Mouse (Mus musculus) kidney, adult 11 months (tissue): Measurements from ENCODE around the gene Tctn1.
A peak's percentile ranks its signal among the peaks of the same experiment; 100 is the strongest.

Source experiments
- DNase-seq: peaks from one replicate; pipeline ENCODE4 v3.0.0; 2022

Tctn1 gene

GRCm38 (mm10) chr5:122285029-122285766, 20.9 kb upstream of the Tctn1 start:
- DNase-seq, result peak; percentile 57

DNA sequence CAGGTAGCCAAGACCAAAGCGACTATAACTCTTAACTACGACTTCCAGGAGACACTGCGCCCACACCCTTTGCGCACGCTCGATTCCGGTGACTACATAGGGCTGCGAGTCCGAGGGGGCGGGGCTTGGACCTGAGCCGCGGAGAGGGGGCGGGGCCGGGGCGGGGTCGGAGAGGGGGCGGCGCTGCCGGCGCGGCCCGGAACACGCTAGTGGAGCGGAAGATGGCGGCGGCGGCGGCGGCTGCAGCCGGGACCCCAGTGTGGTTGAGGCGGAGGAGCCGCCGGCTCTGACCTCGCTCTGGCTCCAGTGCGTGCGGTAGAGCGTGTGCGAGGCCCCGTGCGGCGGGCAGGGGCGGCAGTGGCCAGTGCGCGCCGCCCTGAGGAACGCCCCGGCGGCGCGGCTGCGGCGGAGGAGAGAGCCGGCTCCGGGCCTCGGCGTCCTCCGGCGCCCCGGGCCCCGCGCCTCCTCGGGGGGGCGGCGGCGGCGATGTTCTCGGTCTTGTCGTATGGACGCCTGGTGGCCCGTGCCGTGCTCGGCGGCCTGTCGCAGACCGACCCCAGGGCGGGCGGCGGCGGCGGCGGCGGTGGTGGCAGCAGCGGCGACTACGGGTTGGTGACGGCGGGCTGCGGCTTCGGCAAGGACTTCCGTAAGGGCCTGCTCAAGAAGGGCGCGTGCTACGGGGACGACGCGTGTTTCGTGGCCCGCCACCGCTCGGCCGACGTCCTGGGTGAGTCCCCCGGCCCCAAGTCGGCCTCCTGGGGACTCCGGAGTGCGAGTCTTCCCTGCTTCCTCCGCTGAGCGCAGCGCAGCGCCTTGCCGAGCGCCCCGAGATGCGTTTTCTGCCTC, 20.1 kb upstream of the Tctn1 start, which contains the start of gene Pptc7:
Gene Pptc7 (plus strand): TSS at position 183 of the 846 bp plus-strand sequence.
- DNase-seq, result peak; percentile 90

DNA sequence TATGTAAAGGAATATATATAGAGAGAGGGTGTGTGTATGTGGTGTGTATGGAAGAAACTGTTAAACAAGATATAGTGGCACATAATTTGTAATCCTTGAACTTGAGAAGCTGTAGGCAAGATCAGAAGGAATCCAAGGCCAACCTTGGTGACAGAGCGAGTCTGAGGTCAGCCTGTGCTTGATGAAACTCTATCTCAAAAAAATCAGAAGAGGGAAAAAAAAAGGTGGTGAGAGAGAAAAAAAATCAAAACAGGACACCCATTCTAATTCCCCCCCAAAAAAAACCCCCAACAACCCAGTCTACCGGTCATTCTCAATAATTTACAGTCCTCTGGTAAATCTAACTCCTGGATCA, 19.5 kb upstream of the Tctn1 start:
- DNase-seq, result no peak

DNA sequence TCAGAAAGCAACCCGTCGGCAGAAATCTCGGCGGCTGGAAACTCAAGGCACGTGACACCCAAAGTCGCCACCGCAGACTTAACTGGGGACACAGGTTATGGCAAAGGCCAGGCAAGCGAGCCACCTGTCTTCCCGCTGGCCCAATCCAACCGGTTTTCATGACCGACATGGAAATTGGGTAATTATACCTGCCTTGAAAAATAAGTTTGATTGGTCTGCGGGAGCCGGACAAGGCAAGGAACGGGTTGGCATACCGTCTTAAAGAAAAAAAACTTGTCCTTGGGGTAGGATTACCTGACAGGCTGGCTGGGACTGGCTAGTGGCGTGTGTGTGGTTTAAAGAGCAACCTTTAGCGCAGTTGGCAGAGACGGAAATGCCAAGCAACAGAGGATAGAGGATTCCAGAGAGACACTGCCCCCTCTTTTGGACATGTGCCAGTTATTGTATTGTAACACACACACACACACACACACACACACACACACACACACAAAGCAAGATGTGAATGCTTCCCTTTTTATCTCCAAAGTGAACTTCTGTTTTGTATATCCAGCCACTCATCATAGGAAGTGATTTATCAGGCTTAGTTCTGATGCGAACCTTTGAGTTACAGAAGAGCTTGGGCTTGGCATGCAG, 16.7 kb upstream of the Tctn1 start:
- peak; percentile 87 for DNase-seq

DNA sequence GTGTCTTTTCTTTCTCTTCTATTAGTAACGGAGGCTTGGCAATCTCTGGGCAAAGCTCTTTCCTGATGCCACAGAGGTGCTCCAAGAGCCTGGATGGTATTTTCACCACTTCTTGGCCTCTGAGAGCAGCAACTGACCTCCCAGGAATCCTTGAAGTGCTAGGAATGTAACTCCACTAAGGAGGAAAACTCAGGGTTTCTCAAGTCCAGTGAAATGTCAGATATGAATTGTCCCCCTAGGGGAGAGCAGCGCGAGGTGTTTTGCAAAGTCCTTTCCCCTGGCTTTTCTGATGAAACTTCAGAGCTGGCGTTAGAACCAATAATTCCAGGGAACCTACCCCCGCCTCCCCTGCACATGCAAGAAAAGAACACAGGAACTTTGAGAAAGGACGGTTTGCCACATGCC, 16.2 kb upstream of the Tctn1 start:
- DNase-seq, result no peak

DNA sequence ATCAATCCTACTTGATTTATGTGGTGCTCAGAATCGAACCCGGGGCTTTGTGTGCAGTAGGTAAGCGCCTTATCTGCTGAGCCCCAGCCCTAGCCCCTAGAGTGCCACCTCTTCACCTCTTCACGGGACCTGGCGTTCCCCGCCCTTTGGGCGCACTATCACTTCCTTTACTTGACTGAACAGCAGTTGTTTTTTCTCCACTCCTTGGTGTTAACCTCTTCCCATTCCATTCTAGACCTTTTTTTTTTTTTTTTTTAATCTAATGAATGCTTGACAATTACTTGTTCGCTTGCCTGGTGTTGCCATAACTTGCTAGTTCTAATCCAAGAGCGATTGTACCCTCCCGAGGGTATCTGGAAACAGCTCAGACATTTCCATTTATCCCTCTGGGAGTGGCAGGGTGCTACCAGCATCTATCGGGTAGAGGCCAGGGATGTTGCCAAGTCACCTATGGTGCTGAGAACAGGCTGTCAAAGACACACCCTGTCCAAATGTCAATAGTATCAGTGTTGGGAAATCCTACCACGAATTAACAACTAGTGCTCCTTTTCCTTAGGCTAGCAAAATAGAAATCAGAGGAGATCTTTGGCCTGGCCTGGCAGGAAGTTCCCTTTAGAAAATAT, 15.7 kb upstream of the Tctn1 start:
- DNase-seq, result no peak

- no peak for DNase-seq
These were observed 14.7 kb upstream of the Tctn1 start for GRCm38 (mm10) chr5:122278946-122279345.

DNA sequence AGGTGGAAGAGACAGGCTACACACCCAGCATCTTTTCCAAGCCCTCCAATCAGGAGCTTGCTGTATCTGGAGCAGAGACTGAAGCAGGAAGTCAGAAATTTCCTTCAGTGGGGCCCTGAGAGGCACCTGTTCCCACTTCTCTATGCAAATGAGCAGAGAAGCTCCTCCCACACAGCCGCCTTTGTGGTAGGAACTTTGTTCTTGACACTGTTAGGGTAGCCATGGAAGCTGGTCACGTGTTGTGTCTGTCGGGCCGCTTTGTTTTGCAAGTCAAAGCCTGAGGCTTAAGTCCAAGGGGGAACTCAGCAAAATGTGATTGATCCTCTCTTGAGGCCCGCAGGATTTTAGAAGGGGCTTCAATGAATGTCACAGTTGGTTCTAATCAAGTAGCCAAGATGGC, 10.5 kb upstream of the Tctn1 start:
- DNase-seq, result peak; percentile 75

DNA sequence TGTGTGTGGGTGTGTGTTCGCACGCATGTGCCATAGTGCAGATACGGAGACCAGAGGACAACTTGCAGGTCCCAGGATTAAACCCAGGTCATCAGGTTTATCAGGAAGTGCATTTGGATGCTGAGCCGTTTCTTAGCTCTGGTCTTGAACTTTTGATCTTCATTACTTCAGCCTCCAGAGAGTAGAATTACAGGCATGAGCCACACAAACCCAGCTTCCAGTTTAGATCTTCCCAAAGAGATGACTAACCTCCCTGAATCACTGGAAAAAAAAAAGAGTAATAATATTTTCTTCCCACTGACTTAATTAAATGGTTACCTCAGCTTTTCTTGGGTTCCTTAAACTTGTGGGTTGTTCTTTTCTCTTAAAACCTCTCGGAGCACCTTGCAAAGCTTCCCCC, 8.6 kb upstream of the Tctn1 start:
- DNase-seq, result no peak

- DNase-seq, result no peak
These were observed 4.8 kb upstream of the Tctn1 start for GRCm38 (mm10) chr5:122268858-122269604.

DNA sequence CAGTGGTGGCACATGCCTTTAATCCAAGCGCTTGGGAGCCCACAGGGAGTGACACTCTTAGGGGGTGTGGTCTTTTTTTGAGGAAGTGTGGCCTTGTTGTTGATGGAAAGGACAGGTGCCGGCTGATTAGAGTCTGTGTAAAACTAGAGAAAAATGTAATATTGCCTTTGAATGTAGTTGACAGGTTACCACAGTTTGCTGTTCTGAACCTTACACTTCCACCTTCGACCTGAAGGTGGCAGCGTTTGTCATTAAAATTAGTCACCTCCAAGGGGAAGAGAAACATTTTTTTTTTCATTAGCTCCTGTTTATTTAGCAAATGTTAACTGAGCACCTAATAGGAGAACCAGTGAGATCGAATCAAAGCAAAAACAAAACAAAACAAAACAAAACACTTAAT, 3.6 kb upstream of the Tctn1 start:
- peak; percentile 54 for DNase-seq

GRCm38 (mm10) chr5:122267136-122267535, 2.9 kb upstream of the Tctn1 start:
- no peak for DNase-seq

DNA sequence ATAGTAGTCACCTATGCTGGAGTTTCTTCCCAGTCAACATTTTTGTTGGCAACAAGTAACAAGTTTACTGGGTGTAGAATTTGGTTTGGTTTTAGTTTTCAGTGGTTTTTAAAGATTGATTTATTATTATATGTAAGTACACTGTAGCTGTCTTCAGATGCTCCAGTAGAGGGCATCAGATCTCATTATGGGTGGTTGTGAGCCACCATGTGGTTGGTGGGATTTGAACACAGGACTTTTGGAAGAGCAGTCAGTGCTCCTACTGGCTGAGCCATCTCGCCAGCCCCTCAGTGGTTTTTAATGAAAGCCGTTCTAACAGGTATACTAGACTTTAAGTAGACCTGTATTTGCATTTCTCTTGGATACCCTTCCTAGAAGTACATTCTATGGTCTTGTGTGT, 1.7 kb upstream of the Tctn1 start:
- DNase-seq, result no peak

GRCm38 (mm10) chr5:122265187-122265586, 927 bp upstream of the Tctn1 start:
- DNase-seq, result no peak

DNA sequence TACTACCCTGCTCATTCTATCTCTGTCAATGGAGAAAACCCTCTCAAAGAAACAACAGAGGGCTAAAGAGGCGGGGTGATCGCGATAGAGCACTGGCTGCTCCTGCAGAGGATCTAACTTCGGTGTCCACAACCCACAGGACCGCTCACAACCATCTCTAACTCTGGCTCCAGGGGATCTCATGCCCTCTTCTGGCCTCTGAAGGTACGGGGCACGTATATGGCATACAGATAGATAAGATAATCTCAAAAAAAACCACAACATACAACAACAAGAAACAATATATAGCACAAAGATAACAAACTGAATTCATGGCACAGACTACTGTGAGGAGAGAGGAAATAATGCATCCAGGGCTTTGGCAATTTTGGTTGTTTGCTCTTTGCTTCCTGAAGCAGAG, 2.2 kb downstream of the Tctn1 start:
- no peak for DNase-seq

GRCm38 (mm10) chr5:122258027-122258741, 6.1 kb downstream of the Tctn1 start:
- no peak for DNase-seq

DNA sequence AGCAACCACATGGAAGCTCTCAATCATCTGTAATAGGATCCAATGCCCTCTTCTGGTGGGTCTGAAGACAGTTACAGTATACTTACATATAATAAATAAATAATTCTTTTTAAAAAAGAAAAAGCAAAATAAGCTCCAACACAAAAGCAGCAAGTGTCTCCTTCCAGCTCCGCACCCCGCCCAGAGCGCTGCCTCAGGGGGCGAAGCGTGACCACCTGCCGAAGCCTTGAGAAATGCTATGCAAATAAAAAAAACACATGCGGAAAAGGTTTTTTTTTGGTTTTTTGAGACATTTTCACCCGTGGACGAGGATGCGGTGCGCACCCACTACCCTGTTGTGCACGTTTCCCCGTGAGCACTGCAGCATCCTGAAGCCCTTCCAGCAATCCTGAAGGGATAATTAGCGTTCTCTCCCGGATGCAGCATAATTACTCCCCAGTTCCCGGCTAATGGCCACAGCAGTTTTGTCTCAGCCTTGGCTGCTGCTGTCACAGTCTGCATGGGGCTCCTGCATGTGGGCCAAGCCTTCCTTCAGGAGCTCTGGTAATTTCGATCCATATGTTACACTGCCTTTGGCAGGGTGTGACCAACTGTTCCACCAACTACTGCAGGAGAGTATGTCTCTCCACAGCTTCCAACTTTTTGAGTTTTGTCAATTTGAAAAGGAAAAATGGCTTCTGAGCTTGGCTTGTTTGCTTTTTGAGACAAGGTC, 12.2 kb downstream of the Tctn1 start:
- no peak for DNase-seq

- no peak for DNase-seq
These were observed 15.0 kb downstream of the Tctn1 start for GRCm38 (mm10) chr5:122249281-122249680.

- no peak for DNase-seq
These were observed 16.3 kb downstream of the Tctn1 start for GRCm38 (mm10) chr5:122247934-122248333.

DNA sequence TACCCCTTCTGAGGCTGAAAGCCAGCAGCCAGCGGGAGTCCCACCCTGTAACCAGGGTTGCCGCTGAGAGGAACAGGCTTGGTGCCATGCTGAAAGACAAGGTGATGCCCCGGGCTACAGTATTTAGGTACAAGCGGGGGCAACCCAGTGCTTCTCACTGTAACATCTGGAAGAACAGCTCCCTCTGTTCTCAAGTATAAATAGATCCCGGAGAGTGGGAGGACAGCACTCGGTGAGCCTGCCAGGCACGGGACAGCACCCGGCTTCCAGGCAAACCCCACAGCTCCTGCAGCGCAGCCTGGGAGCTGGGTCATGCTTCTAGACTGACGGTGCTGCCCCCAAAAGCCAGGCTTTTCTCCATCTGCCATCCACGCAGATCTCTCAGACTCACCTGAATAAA, 16.7 kb downstream of the Tctn1 start:
- DNase-seq, result no peak

DNA sequence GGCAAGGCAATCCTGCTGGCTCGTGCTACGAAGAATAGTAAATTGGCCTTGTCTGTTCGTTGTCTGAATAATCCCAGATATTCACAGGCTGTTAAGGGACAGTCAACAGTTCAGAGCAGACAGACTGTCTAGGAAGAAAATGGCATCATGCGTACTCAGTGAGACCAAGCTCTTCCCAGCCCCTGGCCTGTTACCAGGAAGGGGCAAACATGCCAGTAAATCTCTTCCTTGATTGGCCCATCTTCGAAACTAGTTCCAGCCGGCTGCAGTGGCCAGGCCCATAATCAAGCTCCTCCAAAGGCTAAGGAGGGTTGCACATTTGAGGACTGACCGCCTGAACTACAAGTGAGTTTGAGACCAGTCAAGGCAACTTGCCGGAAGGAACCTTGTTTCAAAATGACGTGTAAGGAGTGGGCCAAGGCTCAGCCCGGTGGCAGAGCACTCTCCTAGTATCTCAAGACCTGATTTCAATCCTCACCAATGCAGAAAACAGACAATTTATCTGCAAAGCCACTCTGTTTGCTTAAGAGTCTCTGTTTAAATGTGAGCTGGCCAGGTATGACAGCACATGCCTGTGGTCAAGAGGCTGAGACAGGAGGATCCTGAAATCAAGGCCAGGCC, 17.6 kb downstream of the Tctn1 start:
- no peak for DNase-seq
